Mouse (Mus musculus) myocyte (in vitro differentiated cells): Measurements from ENCODE around the gene Ovgp1. TPM values are rescaled to one million over a fixed set of nuclear protein-coding genes. Genes with fewer than 3 reads are reported as not detected.

Experiments
- H3K27me3 ChIP-seq: one replicate; pipeline ENCODE4 v1.6.1; 2011; ENCODE audit not compliant: control insufficient read depth, insufficient read depth, insufficient read length
- H3K36me3 ChIP-seq: one replicate; pipeline ENCODE4 v1.6.1; 2011; ENCODE audit not compliant: control insufficient read depth, insufficient read depth
- H3K4me2 ChIP-seq: one replicate; pipeline ENCODE4 v1.6.1; 2011; ENCODE audit warnings: low read depth, control low read depth
- H3K4me3 ChIP-seq: one replicate; pipeline ENCODE4 v1.5.1; 2011; ENCODE audit warnings: mild to moderate bottlenecking, control low read depth, moderate library complexity
- H3K79me2 ChIP-seq: one replicate; pipeline ENCODE4 v1.6.1; 2011; ENCODE audit not compliant: control insufficient read depth, insufficient read depth
- H3ac ChIP-seq: one replicate; pipeline ENCODE4 v1.6.1; 2011; ENCODE audit not compliant: control insufficient read depth, insufficient read length
- CEBPB ChIP-seq: IDR thresholded peaks from 2 replicates; pipeline ENCODE4 v1.6.1; 2011; ENCODE audit warnings: mild to moderate bottlenecking, moderate library complexity; ENCODE audit not compliant: poor library complexity, insufficient read depth, severe bottlenecking
- E2F4 ChIP-seq: IDR thresholded peaks from one replicate; pipeline ENCODE4 v1.6.1; 2011; ENCODE audit warnings: mild to moderate bottlenecking, control low read depth, moderate library complexity; ENCODE audit not compliant: insufficient read depth
- MAX ChIP-seq: IDR thresholded peaks from one replicate; pipeline ENCODE4 v1.6.1; 2011; ENCODE audit warnings: low read depth, mild to moderate bottlenecking, control low read depth
- MYOD1 ChIP-seq, 3 experiments: IDR thresholded peaks; one replicate each; pipeline ENCODE4 v1.6.1; 2011; ENCODE audit warnings: control low read depth in 2 of 3, low read depth in 2 of 3, mild to moderate bottlenecking in 2 of 3, moderate library complexity in 1 of 3; ENCODE audit not compliant: insufficient read length in 2 of 3, control insufficient read depth in 1 of 3
- MYOG ChIP-seq, 3 experiments: IDR thresholded peaks; one replicate each; pipeline ENCODE4 v1.6.1; 2011; ENCODE audit warnings: control low read depth in 2 of 3, low read depth in 2 of 3, mild to moderate bottlenecking in 2 of 3; ENCODE audit not compliant: insufficient read length in 2 of 3, control insufficient read depth in 1 of 3, insufficient read depth in 1 of 3
- POLR2A ChIP-seq: IDR thresholded peaks from one replicate; pipeline ENCODE4 v1.6.1; 2011; ENCODE audit warnings: low read depth, mild to moderate bottlenecking, control low read depth, moderate library complexity; ENCODE audit not compliant: insufficient read length
- POLR2AphosphoS2 ChIP-seq: IDR thresholded peaks from one replicate; pipeline ENCODE4 v1.6.1; 2011; ENCODE audit warnings: low read depth, control low read depth; ENCODE audit not compliant: insufficient read length
- REST ChIP-seq: IDR thresholded peaks from one replicate; pipeline ENCODE4 v1.6.1; 2011; ENCODE audit warnings: mild to moderate bottlenecking, control low read depth, moderate library complexity; ENCODE audit not compliant: insufficient read depth, insufficient read length
- SRF ChIP-seq: IDR thresholded peaks from one replicate; pipeline ENCODE4 v1.6.1; 2011; ENCODE audit warnings: low read depth; ENCODE audit not compliant: control insufficient read depth, insufficient read length
- TCF12 ChIP-seq: IDR thresholded peaks from one replicate; pipeline ENCODE4 v1.6.1; 2011; ENCODE audit warnings: mild to moderate bottlenecking, control low read depth; ENCODE audit not compliant: poor library complexity, insufficient read depth, severe bottlenecking
- TCF3 ChIP-seq: IDR thresholded peaks from one replicate; pipeline ENCODE4 v1.6.1; 2011; ENCODE audit warnings: low read depth, control low read depth; ENCODE audit not compliant: insufficient read length
- USF1 ChIP-seq: IDR thresholded peaks from one replicate; pipeline ENCODE4 v1.6.1; 2011; ENCODE audit warnings: low read depth, mild to moderate bottlenecking, control low read depth, moderate library complexity
- polyA plus RNA-seq: library from polyadenylated mRNA; unstranded; fragments of >200 nt; fragmentation: generic; extraction: Trizol; gene quantifications from one replicate; pipeline ENCODE4 v1.2.1, GENCODE M21; 2012; ENCODE audit warnings: missing spikeins

The Ovgp1 gene
- polyA plus RNA-seq, 1 experiment = 0.43 TPM

GRCm38 (mm10) chr3:105929821-105930220 lies 43.7 kb upstream of the Ovgp1 start:
- no peak for TF ChIP-seq MYOD1 (IDR thresholded peaks at IDR 0.05; ENCODE audit: control insufficient read depth in 1 of 3, insufficient read length in 2 of 3, low read depth in 2 of 3)
- TF ChIP-seq CEBPB = no peak
- TF ChIP-seq E2F4 = no peak
- TF ChIP-seq REST = no peak
- TF ChIP-seq POLR2AphosphoS2 = no peak
- TF ChIP-seq MAX = no peak
- TF ChIP-seq TCF12 = no peak
- no peak for TF ChIP-seq USF1
- no peak for TF ChIP-seq SRF
- TF ChIP-seq TCF3 = no peak
- TF ChIP-seq MYOG (IDR thresholded peaks at IDR 0.05; ENCODE audit: control insufficient read depth in 1 of 3, insufficient read depth in 1 of 3, insufficient read length in 2 of 3, low read depth in 2 of 3) = no peak
- no peak for TF ChIP-seq POLR2A
- Histone ChIP-seq H3K4me2 (no peak overlapping the region), H3K79me2 (no peaks in the 10 kb centered on the region), H3K36me3 (no peaks in the 10 kb centered on the region), H3ac (no peak overlapping the region), H3K27me3 (no peaks in the 10 kb centered on the region), H3K4me3 (no peak overlapping the region)

GRCm38 (mm10) chr3:105931095-105931494 lies 42.4 kb upstream of the Ovgp1 start:
- H3K36me3 ChIP-seq = no peaks in the 10 kb centered on the region
- TF ChIP-seq TCF12 (no peak), TCF3 (no peak), E2F4 (no peak), SRF (no peak), MYOD1 (IDR thresholded peaks at IDR 0.05; ENCODE audit: control insufficient read depth in 1 of 3, insufficient read length in 2 of 3, low read depth in 2 of 3) (no peak), POLR2A (no peak), POLR2AphosphoS2 (no peak)
- H3ac ChIP-seq = no peak overlapping the region
- H3K79me2 ChIP-seq = no peaks in the 10 kb centered on the region
- H3K27me3 ChIP-seq = no peaks in the 10 kb centered on the region
- no peak overlapping the region for H3K4me2 ChIP-seq
- H3K4me3 ChIP-seq = no peak overlapping the region

DNA sequence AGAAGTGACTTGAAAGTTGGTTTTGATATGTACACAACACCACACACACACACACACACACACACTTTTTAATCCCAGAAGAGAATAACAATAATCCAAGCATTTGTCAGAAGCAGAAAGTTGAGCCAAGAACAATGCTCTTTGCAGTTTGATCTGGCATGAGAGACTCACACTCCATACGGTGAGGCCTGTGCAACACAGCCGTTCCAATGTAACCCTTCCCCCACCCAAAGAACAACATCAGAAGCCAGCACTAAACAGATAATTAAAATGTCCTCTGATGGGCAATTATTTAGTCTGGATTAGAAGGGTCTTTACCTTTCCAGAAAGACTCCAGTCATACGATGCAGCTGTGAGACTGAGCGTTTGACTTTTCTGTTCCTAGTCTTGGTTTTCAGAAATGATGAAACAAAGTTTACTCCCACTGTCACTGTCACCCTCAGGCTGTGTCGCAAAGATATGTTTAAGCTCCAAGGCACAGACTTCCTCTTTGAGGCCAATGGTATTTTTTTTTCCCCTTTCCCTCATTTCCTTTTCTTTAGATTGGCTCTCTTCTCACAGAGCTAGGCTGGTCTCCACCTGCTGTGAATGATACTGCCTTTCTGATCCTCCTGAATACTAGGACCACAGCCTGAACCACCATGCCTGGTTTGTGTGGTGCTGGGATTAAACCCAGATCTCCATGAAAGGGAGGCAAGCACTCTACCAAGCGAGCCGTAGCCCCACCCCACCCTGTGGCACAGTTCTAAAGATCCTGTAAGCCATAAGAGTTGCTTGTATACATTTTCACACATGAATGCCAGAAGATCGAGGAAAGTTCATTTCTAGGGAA lies 41.1 kb upstream of the Ovgp1 start, which contains the start of gene I830077J02Rik:
I830077J02Rik (minus strand) TSS at position 425 of the 832 bp plus-strand sequence.
- Histone ChIP-seq H3K36me3 (peaks cover under 1% of the 10 kb centered on the region), H3K27me3 (no peaks in the 10 kb centered on the region), H3ac (no peak within 1 kb of the TSS), H3K4me3 (no peak within 1 kb of the TSS), H3K79me2 (no peaks in the 10 kb centered on the region), H3K4me2 (no peak within 1 kb of the TSS)
- no peak for TF ChIP-seq CEBPB
- no peak for TF ChIP-seq POLR2AphosphoS2
- TF ChIP-seq POLR2A = no peak
- no peak for TF ChIP-seq MYOG (IDR thresholded peaks at IDR 0.05; ENCODE audit: control insufficient read depth in 1 of 3, insufficient read depth in 1 of 3, insufficient read length in 2 of 3, low read depth in 2 of 3)
- no peak for TF ChIP-seq TCF3
- no peak for TF ChIP-seq USF1
- no peak for TF ChIP-seq E2F4
- no peak for TF ChIP-seq TCF12
- no peak for TF ChIP-seq MAX
- TF ChIP-seq SRF = no peak
- no peak for TF ChIP-seq MYOD1 (IDR thresholded peaks at IDR 0.05; ENCODE audit: control insufficient read depth in 1 of 3, insufficient read length in 2 of 3, low read depth in 2 of 3)
- TF ChIP-seq REST = no peak

GRCm38 (mm10) chr3:105933926-105934325 lies 39.6 kb upstream of the Ovgp1 start:
- Histone ChIP-seq H3K79me2 (no peaks in the 10 kb centered on the region), H3K4me2 (no peak overlapping the region), H3K4me3 (no peak overlapping the region), H3K27me3 (no peaks in the 10 kb centered on the region), H3K36me3 (peaks cover 6% of the 10 kb centered on the region), H3ac (no peak overlapping the region)
- TF ChIP-seq TCF3 = no peak
- TF ChIP-seq SRF = no peak
- no peak for TF ChIP-seq POLR2AphosphoS2
- no peak for TF ChIP-seq CEBPB
- TF ChIP-seq E2F4 = no peak
- TF ChIP-seq TCF12 = no peak
- no peak for TF ChIP-seq POLR2A
- TF ChIP-seq REST = no peak
- no peak for TF ChIP-seq MYOD1 (IDR thresholded peaks at IDR 0.05; ENCODE audit: control insufficient read depth in 1 of 3, insufficient read length in 2 of 3, low read depth in 2 of 3)
- TF ChIP-seq USF1 = no peak
- no peak for TF ChIP-seq MAX
- TF ChIP-seq MYOG (IDR thresholded peaks at IDR 0.05; ENCODE audit: control insufficient read depth in 1 of 3, insufficient read depth in 1 of 3, insufficient read length in 2 of 3, low read depth in 2 of 3) = no peak
